Mouse (Mus musculus): ENCODE measurements around the gene Pwwp2b.
A peak's percentile ranks its signal among the peaks of the same experiment; 100 is the strongest.

Pwwp2b gene

DNA sequence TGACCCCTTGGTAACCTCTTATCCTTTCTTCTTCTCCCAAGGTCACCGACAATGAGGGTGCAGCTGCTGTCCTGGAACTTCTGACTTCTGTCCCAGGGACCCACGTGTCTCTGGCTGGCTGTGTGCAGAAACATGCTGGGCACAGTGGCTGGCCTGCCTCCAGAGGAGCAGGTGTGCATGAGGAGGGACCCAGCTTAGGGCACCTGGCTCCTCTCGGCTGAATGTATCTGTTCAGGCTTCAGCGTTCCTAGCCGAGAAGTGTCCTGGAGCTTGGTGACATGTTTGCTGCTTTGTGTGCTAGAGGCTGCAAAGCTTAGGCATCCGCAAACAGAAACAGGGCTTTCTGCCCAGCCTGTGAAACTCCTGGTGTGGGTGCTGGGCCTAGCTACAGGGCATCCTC, 18.1 kb downstream of the Pwwp2b start:
- peak; percentile 67 for DNase-seq

GRCm38 (mm10) chr7:139266886-139267870, 18.9 kb downstream of the Pwwp2b start:
- no peak for DNase-seq

GRCm38 (mm10) chr7:139270738-139271137, 22.5 kb downstream of the Pwwp2b start:
- no peak for DNase-seq

GRCm38 (mm10) chr7:139271871-139272270, 23.6 kb downstream of the Pwwp2b start:
- DNase-seq, result no peak

DNA sequence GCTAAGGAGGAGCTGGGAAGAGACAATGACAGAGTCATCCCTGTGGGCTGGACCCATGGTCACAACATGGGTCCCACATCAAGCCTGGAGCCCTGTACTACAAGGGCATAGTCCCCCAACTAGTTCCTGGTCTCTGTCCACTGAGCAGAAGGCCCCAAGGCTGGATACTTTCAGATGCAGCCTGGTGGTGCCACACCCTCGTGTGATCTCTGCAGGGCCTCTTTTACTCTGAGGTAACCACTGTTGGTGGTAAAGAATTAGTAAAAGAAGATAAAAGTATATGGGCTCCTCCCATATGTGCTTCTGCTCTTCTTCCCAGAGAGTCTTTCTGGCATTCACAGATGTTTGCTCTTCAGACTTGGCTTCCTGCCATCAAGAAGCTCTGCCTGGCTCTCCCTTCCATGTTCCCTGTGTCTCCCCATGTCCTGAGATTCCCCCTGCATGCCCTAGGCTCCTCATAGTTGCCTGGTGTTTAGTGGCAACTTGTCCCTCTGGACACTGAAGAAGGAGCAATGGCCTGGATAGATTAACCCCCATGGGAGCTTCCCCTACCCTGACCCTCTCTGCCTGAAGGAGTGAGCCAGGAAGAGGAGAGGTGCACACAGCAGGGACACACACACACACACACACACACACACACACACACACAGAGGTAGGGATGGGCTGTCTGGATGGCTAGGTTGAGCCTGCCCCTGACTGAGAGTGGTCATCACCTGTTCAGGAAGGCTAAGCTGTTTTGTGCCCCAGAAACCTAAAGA, 24.5 kb downstream of the Pwwp2b start:
- DNase-seq, result no peak

DNA sequence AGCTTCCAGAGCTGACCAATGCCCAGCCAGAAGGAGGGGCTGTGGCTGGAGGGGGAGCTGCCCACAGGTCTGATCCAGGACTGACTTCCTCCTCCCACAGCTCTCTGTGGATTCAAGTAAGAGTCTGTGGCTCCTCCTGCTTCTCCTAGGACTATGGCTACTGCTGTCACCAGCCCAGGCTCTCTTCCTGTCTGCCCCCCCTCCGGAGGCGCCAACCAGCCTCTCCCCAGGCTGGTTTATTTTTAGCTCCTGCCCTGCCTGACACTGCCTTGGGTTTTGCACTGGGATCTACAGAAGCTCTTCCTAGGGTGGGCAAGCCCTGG, 25.1 kb downstream of the Pwwp2b start:
- DNase-seq, result no peak

- no peak for DNase-seq
Observed at GRCm38 (mm10) chr7:139275586-139275985, 27.3 kb downstream of the Pwwp2b start.

DNA sequence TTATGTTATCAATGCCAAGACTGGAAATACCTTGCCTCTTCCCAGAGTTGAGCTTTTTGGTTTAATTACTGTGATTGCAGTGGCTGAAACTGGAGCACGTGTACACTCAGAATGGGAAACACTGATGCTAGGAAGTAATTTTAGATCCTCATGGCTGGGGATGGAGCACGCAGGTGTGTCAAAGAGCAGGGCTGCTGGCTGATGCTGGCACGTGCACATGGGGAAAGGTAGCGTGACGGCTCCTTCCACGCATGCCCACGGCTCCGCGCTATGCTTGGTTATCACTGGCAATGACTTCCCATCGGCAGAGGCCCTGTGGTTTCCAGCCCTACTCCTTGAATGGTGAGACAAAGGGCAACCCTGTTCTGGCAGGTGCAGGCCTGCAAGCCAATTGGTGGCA, 27.9 kb downstream of the Pwwp2b start:
- no peak for DNase-seq

GRCm38 (mm10) chr7:139277536-139277935, 29.3 kb downstream of the Pwwp2b start:
- no peak for DNase-seq

- no peak for DNase-seq
Observed at GRCm38 (mm10) chr7:139279571-139279970, 31.3 kb downstream of the Pwwp2b start.

DNA sequence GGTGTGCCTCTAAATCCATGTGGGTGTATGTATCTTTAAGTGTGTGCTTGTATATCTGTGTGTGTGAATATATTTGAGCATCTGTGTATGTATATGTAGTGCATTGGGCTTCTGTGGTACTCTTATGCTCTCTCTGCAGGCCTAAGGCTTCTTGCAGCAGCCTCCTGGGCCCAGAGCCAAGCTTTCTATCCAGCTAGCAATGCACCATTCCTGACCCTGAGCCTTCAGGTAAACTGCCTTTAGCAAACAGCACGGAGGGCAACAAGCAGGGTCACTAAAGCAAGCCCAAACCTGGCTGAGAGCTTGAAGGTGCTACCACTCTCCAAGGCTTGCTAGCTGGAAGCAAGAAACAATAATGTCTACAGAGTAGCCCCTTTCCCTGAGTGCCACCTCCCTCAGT, 31.8 kb downstream of the Pwwp2b start:
- DNase-seq, result no peak

DNA sequence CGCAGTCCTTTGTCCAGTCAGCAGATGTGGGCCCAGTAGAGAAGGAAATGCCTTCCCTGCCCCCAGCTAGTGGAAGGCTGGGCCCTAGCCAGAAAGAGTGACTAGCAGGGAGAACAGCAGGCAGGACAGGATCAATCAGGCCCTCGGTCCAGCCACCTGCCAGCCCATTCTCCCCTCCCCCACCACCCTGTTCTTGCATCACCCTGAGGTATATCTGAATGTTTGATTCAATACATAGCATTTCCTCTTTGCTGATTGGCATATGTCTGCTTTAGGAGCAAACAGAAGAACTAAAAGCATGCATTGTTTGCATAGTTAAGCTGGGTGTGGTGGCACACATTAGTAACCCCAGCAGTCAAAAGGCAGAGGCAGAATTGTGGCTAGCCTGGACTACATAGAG, 32.9 kb downstream of the Pwwp2b start:
- no peak for DNase-seq

- no peak for DNase-seq
Observed at GRCm38 (mm10) chr7:139282037-139282436, 33.8 kb downstream of the Pwwp2b start.

DNA sequence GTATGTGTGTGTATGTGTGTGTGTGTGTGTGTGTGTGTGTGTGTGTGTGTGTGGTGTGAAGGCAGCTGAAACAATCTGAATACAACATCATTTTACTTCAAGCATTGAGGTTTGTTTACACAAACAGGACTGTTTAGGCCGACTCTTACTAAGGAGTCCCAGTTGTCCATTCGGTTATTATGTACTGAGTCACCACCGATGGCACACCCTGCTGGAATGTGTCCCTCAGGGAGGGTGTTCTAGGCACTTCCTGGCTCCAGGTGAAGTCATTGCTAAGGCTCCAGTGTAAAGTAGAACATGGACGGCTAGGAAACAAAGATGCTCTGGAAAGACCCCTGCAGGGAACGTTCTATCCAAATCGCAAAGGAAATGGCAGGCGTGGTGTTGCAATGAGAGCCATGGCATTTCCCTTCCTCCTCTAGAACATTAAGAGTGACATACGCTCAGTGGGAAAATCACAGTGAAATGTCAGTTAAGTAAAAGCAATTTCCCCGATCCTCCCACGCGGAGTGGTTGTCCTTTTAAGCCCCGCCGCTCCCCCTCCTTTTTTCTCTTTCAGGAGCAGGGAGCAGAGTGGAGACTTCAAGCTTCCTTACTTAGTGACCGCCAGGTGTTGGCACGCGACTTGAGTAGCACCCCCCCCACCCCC, 37.1 kb downstream of the Pwwp2b start:
- DNase-seq, result no peak

GRCm38 (mm10) chr7:139288540-139288939, 40.3 kb downstream of the Pwwp2b start:
- DNase-seq, result no peak

DNA sequence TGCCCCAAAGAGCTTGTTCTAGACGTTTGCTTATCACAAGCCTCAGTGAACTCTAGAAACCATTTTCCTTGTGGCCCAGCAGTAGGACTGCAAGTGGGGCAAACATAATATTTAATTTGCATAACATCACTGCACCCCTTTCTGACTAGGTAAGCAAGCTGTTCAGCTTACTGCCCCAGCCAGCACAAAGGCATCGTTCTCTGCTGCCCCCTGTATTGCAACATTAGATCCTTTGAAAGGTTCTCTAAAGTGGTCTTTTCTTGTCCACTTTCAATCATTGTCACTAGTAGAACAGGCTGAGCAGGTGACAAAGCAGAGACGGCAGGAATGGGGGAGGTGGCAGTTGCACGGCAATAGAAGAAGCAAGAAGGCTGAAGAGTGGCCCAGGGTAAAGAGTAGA, 45.1 kb downstream of the Pwwp2b start:
- DNase-seq, result no peak

GRCm38 (mm10) chr7:139294076-139294475, 45.8 kb downstream of the Pwwp2b start:
- DNase-seq, result no peak

DNA sequence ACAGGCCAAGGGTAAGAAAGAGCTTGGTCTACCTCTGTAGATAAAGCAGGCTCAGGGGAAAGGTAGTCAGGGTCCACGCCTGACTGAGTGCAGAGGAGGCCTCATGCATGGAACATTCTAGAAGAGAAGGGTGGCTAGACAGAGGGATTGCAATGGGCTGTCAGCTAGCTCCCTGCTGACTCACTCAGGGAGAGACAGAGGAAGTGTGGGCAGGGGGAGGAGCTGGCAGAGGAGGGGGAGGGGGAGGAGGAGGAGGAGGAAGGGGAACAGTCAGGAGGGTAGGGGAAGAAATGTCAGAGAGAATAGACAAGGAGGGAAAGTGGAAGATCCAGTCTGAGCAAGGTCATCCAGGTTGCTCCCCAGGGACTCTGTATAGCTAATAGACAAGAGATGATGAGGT, 47.4 kb downstream of the Pwwp2b start:
- DNase-seq, result no peak

GRCm38 (mm10) chr7:139296552-139297100, 48.3 kb downstream of the Pwwp2b start:
- DNase-seq, result no peak

GRCm38 (mm10) chr7:139298446-139298845, 50.2 kb downstream of the Pwwp2b start:
- DNase-seq, result no peak

- peak; percentile 82 for DNase-seq
Observed at GRCm38 (mm10) chr7:139299424-139299823, 51.1 kb downstream of the Pwwp2b start.

DNA sequence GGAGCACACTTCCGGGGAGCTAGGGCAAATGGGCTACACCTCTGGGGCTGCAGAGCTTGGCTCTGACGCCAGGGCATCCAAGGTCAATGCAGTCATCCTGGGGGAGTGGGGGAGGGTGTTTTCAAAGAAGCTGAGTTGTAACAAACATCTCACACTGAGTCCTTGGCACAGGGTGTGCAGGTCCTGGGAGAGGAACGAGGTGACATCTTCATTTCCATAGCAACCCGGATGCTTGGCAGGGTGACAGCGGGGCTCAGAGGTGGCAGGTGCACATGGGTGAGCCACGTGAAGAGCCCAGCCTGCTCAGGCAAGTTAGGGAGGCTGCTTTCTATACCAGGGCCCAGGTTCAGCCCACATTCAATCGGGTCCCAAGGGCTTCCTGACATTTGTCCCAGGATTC, 52.1 kb downstream of the Pwwp2b start:
- peak; percentile 91 for DNase-seq

DNA sequence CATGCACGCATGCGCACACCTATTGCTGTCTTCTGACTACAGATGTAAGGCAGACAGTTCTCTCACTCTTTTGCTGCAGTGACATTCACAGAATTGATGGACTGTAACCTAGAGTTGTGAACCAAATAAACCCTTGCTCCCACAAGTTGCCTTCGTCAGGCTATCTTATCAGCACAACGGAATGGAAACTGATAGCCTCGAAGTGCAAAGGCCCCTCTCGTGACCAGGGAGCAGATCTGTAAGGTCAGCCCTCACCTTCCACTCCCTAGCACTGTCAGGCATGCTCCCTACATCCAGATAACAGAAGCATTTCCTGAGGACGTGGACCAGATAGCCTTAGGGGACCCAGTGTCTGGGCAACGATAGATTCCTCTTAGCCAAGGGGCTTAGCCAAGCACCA, 53.2 kb downstream of the Pwwp2b start:
- DNase-seq, result no peak

Measured in cerebellum, adult 11 months (tissue).